Mouse (Mus musculus): ENCODE data around the gene Calu.

GRCm38 (mm10) chr6:29326961-29327360, 20.9 kb upstream of the Calu start:
- TF ChIP-seq CTCF (IDR thresholded peaks at IDR 0.05; ENCODE audit: insufficient read depth, low read length) (no peak), POLR2A (IDR thresholded peaks at IDR 0.05; ENCODE audit: borderline replicate concordance, extremely low read depth, low read depth, low read length) (no peak)

Measured in lung, adult 2 months (tissue).